Mouse (Mus musculus) ovary, postnatal 36 days (tissue): Measurements from ENCODE around the gene Tcap.
"Not testable (repeated sequence)": the region's sequence is repeated elsewhere in the genome, so short reads cannot be mapped to it uniquely, and the experiment has no call there.

Experiments
- DNase-seq: peaks from one replicate; pipeline ENCODE4 v3.0.0; 2022; ENCODE audit warnings: low spot score, mixed read lengths

Tcap gene

GRCm38 (mm10) chr11:98381651-98382050 is 2.0 kb upstream of the Tcap start:
- no peak for DNase-seq

GRCm38 (mm10) chr11:98382405-98382804 is 1.2 kb upstream of the Tcap start:
- DNase-seq, result not testable (repeated sequence)

- no peak for DNase-seq
Measured at GRCm38 (mm10) chr11:98384216-98384615, 605 bp downstream of the Tcap start.

- no peak for DNase-seq
Measured at GRCm38 (mm10) chr11:98384721-98385637, 1.4 kb downstream of the Tcap start.

GRCm38 (mm10) chr11:98385638-98386585 is 2.3 kb downstream of the Tcap start, which contains the start of gene Pnmt:
Pnmt (plus strand) TSS chr11:98386450.
- no peak for DNase-seq

- DNase-seq, result no peak
Measured at GRCm38 (mm10) chr11:98386596-98386995, 3.0 kb downstream of the Tcap start.

GRCm38 (mm10) chr11:98387056-98387577 is 3.5 kb downstream of the Tcap start:
- DNase-seq, result no peak

GRCm38 (mm10) chr11:98388282-98388681 is 4.7 kb downstream of the Tcap start:
- DNase-seq, result no peak

GRCm38 (mm10) chr11:98389221-98389780 is 5.7 kb downstream of the Tcap start:
- DNase-seq, result peak; percentile 62

GRCm38 (mm10) chr11:98390141-98390540 is 6.5 kb downstream of the Tcap start:
- DNase-seq, result no peak

GRCm38 (mm10) chr11:98392034-98392433 is 8.4 kb downstream of the Tcap start:
- no peak for DNase-seq

GRCm38 (mm10) chr11:98392645-98393044 is 9.0 kb downstream of the Tcap start:
- DNase-seq, result no peak

- peak; percentile 60 for DNase-seq
Measured at GRCm38 (mm10) chr11:98393317-98393716, 9.7 kb downstream of the Tcap start.

GRCm38 (mm10) chr11:98394301-98394700 is 10.7 kb downstream of the Tcap start:
- DNase-seq, result no peak

- DNase-seq, result no peak
Measured at GRCm38 (mm10) chr11:98395041-98395440, 11.4 kb downstream of the Tcap start.

- no peak for DNase-seq
Measured at GRCm38 (mm10) chr11:98397946-98398345, 14.3 kb downstream of the Tcap start.

GRCm38 (mm10) chr11:98400161-98400726 is 16.6 kb downstream of the Tcap start, which contains the start of gene Pgap3:
Pgap3 (minus strand) TSS chr11:98400490.
- DNase-seq, result peak; percentile 88

- DNase-seq, result no peak
Measured at GRCm38 (mm10) chr11:98400816-98401215, 17.2 kb downstream of the Tcap start.

- no peak for DNase-seq
Measured at GRCm38 (mm10) chr11:98406621-98407020, 23.0 kb downstream of the Tcap start.

GRCm38 (mm10) chr11:98408872-98409271 is 25.3 kb downstream of the Tcap start:
- no peak for DNase-seq

GRCm38 (mm10) chr11:98409341-98409822 is 25.8 kb downstream of the Tcap start:
- no peak for DNase-seq
